Mouse (Mus musculus) lung, postnatal 10 days (tissue): ENCODE measurements at regions not wholly inside any gene's neighbourhood (a gene's known extent, or its start where the extent isn't known, plus 50 kb on each side); places are given as distances from the start of the nearest gene placed in this dataset.
"Not testable (repeated sequence)": the region's sequence is repeated elsewhere in the genome, so short reads cannot be mapped to it uniquely, and the experiment has no call there.

Experiments used
- DNase-seq: peaks from one replicate; pipeline ENCODE4 v3.0.0; 2021

DNA sequence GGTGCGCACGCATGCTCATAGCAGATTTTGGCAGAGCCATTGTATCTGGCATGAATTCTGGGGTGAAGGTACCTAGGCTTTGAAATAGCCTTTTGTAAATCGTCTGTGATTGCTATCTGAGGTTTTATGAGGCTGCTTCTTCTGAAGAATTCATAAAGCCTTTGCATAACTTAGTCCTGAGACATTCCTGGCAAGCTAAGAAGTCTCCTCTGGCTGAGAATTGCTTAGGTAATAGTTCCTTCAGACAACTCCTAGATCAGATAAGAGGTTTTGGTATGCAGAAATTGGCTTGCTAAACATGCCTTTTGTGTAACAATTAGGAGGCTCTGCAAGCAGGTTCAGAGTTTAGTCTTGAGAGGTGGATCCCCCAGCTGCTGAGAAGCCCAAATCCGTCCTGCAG, 82.7 kb downstream of the Pmp22 start:
- DNase-seq = no peak

- peak; percentile 87 for DNase-seq
Observed at GRCm38 (mm10) chr11:63213043-63213442, 84.3 kb downstream of the Pmp22 start.

- no peak for DNase-seq
Observed at GRCm38 (mm10) chr11:63213901-63214425, 85.2 kb downstream of the Pmp22 start.

DNA sequence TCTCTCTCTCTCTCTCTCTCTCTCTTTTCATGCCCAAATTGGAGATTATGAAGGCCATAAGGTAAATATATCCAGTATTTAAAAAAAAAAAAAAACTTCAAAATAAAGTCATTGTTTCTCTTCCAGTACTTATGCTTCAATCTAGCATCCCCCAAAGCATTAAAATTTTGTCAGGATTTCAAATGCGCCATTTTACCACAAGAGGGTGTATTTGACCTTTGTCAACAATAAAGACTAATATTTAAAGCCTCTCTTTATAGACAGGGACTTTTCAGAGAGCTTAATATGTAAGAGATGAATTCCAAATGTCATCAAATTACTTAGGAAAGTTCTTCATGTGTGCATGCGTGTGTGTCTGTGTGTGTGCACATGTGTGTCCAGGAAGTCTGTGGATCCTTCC, 87.2 kb downstream of the Pmp22 start:
- no peak for DNase-seq

DNA sequence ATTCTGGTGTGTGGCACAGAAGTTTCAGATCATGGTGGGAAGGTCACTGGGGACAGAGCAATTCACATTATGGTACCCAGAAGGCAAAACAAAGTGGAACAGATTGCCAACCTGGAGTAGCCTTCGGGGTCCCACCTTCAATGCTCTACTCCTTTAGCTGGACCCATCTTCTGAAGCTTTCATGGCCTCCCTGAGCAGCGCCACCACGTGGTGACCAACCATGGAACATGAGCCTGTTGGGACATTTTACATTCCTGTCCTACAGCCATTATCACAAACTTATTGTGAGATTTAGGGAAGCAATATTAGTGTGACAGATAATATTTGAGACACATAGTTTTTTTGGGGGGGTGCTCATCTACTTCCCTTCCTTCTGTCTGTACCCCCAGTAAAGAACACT, 88.3 kb downstream of the Pmp22 start:
- DNase-seq = no peak

DNA sequence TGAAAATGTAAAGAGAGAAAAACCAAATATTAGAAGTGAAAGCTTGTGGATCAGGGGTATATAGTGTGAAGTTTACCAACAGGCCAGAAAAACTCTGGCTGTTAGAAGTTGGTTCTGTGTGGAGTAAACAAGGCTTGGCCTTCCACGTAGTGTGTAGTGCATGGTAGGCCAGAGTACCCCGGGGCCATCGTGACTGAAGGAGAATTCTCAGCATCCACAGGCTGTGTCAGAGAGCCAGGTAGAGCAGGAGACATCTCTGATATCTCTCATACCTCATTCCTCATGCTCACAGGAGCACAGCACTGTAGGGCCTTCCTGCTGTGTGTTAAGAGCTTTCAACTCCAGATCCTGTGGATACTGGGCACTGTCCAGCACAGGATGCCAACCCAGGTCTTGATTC, 97.7 kb downstream of the Pmp22 start:
- no peak for DNase-seq

DNA sequence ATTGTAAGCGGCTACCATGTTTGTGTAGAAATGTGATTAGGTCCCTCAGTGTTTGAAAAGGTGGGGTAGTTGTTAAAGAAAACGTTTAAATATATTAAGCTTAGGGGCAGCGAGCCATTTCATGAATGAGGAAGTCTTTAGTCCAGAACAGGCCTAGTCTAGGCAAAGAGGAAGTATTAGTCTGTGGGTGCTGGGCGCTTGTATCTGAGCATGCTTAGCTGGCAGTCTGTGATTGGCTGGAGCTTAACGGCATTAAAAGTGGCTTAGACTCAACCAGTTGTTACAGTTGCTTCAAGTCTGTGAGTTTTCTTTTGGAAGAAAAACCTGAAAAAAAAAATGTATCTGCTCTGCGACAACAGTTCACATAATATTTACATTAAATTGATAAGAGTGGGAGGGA, 102.0 kb downstream of the Pmp22 start:
- DNase-seq = no peak

DNA sequence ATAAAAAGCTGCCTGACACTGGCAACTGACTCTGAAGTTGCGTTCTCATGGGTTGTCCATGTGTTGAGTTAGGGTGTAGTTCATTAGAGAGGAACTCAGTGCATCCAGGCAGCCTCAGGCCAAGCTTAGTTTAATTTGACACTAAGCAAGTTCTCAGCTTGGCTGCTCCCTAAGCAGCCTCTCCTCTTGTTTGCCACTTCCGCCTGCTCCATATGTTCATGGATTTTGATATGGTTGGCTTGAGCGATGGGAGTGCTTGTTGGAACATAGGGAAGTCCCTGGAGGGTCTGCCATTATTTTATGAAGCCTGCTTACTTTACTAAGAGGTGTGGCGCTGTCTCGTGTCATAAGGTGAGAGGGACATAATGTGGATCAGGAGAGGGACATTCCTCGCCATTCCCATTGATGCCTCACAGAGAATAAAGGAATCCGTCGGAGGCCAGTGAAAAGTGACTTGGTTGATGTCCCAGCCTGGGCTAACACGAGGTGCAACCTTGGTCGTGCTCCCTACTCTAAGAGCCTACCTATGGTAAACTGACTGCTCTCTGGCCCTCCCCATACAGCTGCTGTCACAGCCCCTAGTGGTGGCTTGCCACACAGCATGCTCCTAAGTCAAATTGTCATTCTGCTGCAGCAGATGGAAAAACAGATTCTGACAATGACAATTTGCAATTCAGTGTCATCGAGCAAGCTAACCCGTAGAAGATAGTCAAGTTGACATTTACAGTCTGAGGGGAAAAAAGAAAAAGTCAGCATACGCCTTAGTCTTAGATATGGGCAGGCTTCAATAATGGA, 104.6 kb downstream of the Pmp22 start:
- DNase-seq = no peak

DNA sequence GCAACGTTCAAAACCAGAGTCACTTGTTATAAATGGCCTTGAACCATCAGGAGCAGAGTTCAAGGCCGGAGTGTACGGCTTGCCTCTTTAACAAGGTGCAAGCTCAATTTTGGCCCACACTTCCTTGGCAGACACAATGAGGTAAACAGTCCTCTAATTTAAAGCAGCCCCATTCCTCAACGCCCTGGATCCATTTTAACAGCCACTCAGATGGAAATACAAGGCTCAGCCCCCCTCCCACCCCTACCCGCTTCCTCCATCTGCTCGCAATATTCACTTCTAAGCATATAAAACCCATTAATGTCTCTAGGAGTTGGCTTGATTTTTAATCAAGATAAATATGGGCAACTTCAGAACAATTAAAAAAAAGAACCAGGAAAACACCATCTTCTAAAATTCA, 105.7 kb downstream of the Pmp22 start:
- DNase-seq = no peak

DNA sequence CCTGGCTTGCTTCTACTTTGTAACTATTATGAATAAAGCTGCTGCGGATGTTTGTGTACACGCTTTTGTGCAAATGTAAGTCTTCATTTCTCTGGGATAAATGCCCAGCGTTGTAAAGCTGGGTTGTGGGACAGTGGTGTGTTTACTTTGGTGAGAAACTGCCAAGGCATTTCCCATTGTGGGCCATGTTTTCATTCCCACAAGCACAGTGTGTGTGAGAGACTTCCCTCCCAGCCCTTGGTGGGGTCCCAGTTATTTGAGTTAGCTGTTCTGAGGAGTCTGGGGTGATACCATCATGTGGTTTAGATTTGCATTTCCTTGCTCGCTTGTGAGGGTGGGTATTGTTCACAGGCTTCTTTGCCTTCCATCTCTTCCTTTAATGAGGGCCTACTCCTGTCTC, 109.9 kb downstream of the Pmp22 start:
- peak; percentile 20 for DNase-seq

GRCm38 (mm10) chr11:63243906-63244416, 115.2 kb downstream of the Pmp22 start:
- DNase-seq = no peak

- DNase-seq = no peak
Observed at GRCm38 (mm10) chr11:63245041-63245440, 116.3 kb downstream of the Pmp22 start.

DNA sequence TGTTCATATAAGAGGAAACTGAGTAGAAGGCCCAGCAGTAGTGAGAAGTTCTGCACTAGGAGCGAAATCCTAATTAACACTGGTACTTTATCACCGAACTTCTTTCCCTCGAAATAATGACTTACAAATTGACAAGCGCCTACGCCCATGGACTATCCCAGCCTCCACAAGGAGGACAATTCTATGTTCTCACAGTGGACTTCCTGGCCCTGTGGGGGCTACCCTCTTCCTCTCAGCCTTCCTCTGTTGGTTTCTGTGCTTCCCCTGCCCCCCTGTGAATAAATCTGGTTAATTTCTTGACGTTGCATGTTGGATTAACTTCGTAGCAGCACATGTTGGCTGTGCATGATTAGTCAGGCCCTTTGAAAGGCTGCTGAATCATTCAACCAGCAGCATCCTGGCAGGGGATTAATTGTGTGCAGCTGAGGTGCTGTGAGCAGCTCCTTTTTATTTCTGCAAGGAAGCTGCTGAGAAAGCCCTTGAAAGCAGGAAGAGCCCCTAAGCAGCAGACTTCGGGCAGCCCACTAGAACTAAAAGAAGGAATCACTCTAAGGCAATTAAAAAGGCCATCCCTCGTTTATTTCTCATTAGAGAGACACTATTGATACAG, 117.4 kb downstream of the Pmp22 start:
- DNase-seq = no peak

DNA sequence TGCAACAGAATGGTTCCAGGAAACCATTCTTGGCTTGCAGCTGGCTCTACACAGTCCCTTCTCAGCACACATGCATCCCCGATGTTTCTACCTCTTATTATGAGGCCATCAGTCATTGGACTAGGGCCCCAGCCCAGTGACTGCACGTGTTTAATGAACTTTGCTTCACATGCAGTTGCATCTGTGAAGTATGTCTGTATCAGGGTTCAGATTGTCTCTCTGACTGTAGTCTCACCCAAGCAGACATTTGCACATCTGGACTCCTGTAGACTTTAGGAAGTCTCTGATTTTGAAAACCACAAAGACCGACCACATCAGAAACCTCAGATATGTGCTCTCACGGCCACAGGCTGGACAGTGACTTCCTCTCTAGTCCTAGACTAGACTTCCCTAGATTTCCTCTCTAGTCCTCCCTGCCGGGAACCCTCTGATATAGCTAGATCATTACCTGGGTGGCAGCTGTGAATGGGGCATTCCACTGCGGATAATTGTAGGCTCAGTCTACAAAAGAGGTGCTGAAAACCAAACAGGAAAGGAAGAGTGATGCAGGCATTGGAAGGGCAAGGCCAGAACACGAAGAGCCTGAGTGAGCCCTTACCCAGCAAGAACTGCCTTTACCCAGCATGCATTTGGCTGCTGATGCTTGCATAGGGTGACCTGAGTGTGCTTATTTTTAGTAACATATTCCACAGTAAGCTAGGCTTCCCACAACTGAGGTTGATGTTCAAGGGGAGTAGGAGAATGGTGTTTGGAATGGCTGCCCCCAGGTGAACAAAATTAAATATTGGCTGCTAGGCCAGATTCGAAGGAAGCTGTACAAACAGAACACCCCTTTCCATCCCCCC, 123.5 kb downstream of the Pmp22 start:
- no peak for DNase-seq

GRCm38 (mm10) chr11:63252968-63253602, 124.3 kb downstream of the Pmp22 start:
- DNase-seq = peak; percentile 41

GRCm38 (mm10) chr11:63264432-63265061, 135.8 kb downstream of the Pmp22 start:
- peak; percentile 50 for DNase-seq

DNA sequence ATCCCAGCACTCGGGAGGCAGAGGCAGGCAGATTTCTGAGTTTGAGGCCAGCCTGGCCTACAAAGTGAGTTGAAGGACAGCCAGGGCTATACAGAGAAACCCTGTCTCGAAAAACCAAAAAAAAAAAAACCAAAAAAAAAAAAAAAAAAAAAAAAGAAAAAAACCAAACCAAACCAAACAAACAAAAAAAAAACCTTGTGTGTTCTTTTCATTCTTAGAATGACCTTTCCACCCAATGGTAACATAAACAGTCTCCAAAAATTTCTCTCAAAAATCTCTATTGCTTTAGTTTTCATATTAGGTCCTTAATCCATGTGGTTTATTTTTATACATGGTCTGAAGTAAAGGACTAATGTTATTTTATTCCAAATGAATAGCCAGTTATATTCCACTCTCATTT, 137.5 kb downstream of the Pmp22 start:
- DNase-seq = not testable (repeated sequence)

DNA sequence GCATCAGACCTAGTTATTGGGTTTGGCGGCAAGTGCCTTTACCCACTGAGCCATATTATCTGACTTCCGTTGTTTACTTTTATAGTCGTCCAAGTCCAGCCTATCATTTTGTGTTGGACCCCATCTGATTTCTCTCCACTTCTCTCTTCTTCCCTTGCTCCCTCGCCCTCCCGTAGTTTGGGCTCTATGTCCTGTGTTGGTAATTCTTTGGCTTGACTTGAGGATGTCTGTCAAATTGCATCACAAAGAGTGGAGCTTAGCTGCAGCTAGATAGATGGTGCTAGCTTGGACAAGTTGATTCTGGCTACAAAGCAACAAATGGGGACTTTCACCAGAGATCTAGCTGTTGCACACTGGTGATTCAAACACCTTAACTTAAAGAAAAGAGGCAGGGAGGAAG, 147.9 kb downstream of the Pmp22 start:
- no peak for DNase-seq

DNA sequence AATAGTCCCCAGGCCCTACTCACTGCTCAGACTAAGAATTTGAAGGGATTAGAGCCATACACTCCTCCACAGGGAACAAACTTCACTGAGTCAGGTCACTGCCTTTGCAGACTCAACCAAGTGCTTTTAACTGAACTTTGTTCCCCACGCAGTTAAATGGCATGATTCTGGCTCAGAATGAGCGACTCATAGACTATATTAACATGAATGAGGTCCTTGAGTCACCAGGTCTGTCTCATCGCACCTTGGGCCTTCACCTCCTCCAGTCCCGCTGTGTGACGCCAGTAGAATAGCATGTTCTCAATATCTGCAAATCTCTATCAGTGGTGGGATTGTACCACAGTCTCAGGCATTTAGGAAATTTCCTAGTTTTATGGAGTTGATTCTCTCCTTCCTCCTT, 153.1 kb downstream of the Pmp22 start:
- no peak for DNase-seq

DNA sequence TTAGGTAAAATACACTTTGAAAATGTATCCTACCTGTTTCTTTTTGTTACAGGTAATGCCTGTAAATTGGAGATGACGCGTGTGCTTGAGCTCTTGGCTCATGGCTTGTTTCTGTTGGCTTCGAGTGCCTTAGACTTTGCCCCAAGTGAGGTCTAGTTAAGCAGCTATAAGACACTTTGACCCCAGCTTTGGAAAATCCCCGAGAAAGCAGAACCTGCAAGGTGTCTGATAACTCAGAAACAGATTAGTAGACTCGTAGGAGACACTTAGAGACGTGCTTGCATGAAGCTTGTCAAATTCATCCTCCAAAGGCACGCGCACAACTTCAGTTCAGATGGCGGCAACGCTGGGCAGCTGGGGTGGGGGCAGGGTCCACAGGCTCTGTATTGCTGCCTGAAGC, 153.8 kb downstream of the Pmp22 start:
- DNase-seq = no peak

- no peak for DNase-seq
Observed at GRCm38 (mm10) chr11:63286026-63286425, 157.2 kb downstream of the Pmp22 start.

GRCm38 (mm10) chr11:63287766-63288165, 159.0 kb downstream of the Pmp22 start:
- no peak for DNase-seq
